Comparison of ENCODE assay signal across 16 mouse cellular contexts in genomic region chr4:153955651-153956050, GRCm38 (mm10). TPM values are rescaled to one million over a fixed set of nuclear protein-coding genes. Genes with fewer than 3 reads are reported as not detected.
DNase-seq lines count a peak whose midpoint lies in the region; ATAC-seq and TF ChIP-seq lines count a peak whose summit lies in the region.
"Had no signal": no experiment of that assay in that cellular context is flagged by ENCODE, and none has a peak within 500 bp of the region (broad histone marks: within the 10 kb centered on the region; RNA-seq: fewer than 3 reads in every experiment).

No protein-coding gene starts in this region.

- H3K36me3 ChIP-seq in G1E (replicated peaks) = peaks cover 20% of the 10 kb centered on the region

- no peaks in the 10 kb centered on the region for H3K27me3 ChIP-seq in G1E (ENCODE audit: insufficient read depth, low read length)

- peaks cover 70% of the 10 kb centered on the region for H3K4me1 ChIP-seq in G1E (ENCODE audit: insufficient read depth, low read depth, low read length)

- peak overlapping the region; percentile 2; the same call in 1 of the 2 replicates for H3K4me3 ChIP-seq in G1E (ENCODE audit: low read depth, low read length)
- H3K4me3 ChIP-seq: embryonic facial prominence, embryonic 15.5 days had no signal

- no peaks in the 10 kb centered on the region for H3K9me3 ChIP-seq in G1E (replicated peaks)
- H3K9me3 ChIP-seq: embryonic facial prominence, embryonic 15.5 days; forebrain, embryonic 12.5 days; heart, embryonic 15.5 days had no signal

- no peak for ATAC-seq in G1E (ENCODE audit: extremely low read depth, insufficient number of reproducible peaks, low FRiP score, poor library complexity, severe bottlenecking)

- DNase-seq in kidney, postnatal 10 days = peak; percentile 19
- no peak for DNase-seq in kidney, postnatal 4 days
- DNase-seq in G1E (ENCODE audit: low spot score) = no peak
- peak; percentile 64 for DNase-seq in cerebellum, adult 11-12 months
- DNase-seq in cerebellum, postnatal 36 days = peak; percentile 30 to 31
- no peak for DNase-seq in ovary, postnatal 10 days (ENCODE audit: low spot score)
- no peak for DNase-seq in lung, postnatal 14 days
- no peak for DNase-seq in spleen, adult 18-20 months
- DNase-seq: adrenal gland, adult 8-10 months; heart, adult 18-20 months; liver; lung, adult 18-20 months; thymus, postnatal 25 days had no signal

- TF ChIP-seq CTCF in G1E (IDR thresholded peaks at IDR 0.05; ENCODE audit: low read depth, low read length) = no peak

RNA-seq across cellular contexts. Expression of gene A430005L14Rik, which starts 1.4 kb away (rescaled TPM):
- total RNA-seq in G1E (2014; fragmentation: Nextera tagmentation) (22.2 and 27.9 TPM in 2 replicates), G1E (2017) (48.7 and 57.6 TPM in 2 replicates)
- 112 and 127 TPM in 2 replicates for polyA plus RNA-seq in G1E (2012)

RNA-seq across cellular contexts. Expression of gene Dffb, which starts 19.3 kb away (rescaled TPM):
- total RNA-seq in G1E (2014; fragmentation: Nextera tagmentation) = 6.8 and 11.0 TPM in 2 replicates
- 17.0 and 20.5 TPM in 2 replicates for total RNA-seq in G1E (2017)
- polyA plus RNA-seq in G1E (2012) = 13.4 and 16.7 TPM in 2 replicates

RNA-seq across cellular contexts. Expression of gene Cep104, which starts 19.3 kb away (rescaled TPM):
- 12.0 and 14.7 TPM in 2 replicates for total RNA-seq in G1E (2014; fragmentation: Nextera tagmentation)
- total RNA-seq in G1E (2017) = 6.1 and 7.7 TPM in 2 replicates
- polyA plus RNA-seq in G1E (2012) = 6.6 and 8.6 TPM in 2 replicates

RNA-seq across cellular contexts. Expression of gene Lrrc47, which starts 55.9 kb away (rescaled TPM):
- total RNA-seq in G1E (2014; fragmentation: Nextera tagmentation) (17.5 and 24.8 TPM in 2 replicates), G1E (2017) (28.7 and 40.7 TPM in 2 replicates)
- polyA plus RNA-seq in G1E (2012) = 201 and 254 TPM in 2 replicates

Comparison
In these comparisons a context has a peak if more than half of its experiments do, and no peak if none do; other contexts are left out.
1. DNase-seq: peak in kidney, postnatal 10 days (single experiment), cerebellum, adult 11-12 months (single experiment) and cerebellum, postnatal 36 days (2 of 2); none in kidney, postnatal 4 days (0 of 2), G1E (single experiment), ovary, postnatal 10 days (single experiment), lung, postnatal 14 days (single experiment) and spleen, adult 18-20 months (0 of 2).